Comparison of ENCODE assay signal across 8 mouse cellular contexts in the genomic region with DNA sequence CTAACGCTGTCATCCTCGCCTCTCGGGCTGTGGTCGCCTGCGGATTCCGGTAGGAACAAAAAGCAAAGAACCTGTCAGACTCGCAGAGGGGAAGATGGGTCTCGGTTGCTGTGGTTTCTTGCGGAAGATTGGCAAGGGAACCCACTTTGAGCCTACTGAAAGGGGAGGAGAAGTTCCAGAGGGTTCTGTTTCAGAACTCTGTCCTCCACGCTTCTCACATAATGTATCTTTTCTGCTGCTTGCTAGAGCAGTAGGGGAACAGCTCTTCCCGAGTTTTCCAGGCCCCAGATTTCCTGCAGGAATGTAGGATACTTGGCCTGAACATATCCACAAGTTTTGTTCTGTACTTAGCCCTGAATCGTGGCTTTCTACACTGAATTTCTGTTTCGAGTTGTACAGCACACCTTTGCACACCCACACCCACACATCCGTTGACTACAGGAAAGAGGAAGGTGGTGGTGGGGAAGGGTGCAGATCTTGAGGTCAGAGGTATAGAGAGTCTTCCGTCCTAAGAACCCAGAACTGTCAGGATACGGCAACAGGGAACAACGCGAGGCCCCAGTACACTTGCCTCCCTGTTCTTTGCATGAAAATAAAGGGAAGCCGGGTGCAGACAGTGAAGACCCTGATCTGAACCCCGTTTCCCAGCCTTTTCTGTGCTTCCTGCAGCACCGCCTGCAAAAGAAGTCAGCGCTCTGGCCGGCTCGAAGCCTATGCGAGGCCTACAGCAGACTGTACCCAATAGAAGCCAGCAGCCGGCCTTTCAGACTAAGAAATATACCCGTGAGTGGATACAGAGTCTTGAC. TPM values are rescaled to one million over a fixed set of nuclear protein-coding genes. Genes with fewer than 3 reads are reported as not detected.
DNase-seq lines count a peak whose midpoint lies in the region; ATAC-seq and TF ChIP-seq lines count a peak whose summit lies in the region.

No protein-coding gene starts in this region.

- H3K36me3 ChIP-seq in heart, embryonic 15.5 days: no peaks in the 10 kb centered on the region
- no peaks in the 10 kb centered on the region for H3K36me3 ChIP-seq in hindbrain, embryonic 15.5 days
- no peaks in the 10 kb centered on the region for H3K36me3 ChIP-seq in midbrain, embryonic 16.5 days (ENCODE audit: control insufficient read depth, insufficient read depth, low read length)

- WGBS in heart, embryonic 15.5 days: 6% methylated on average over 27 of the region's 27 CpGs
- 4% methylated on average over 27 of the region's 27 CpGs for WGBS in hindbrain, embryonic 15.5 days
- WGBS in midbrain, embryonic 16.5 days: 2% methylated on average over 27 of the region's 27 CpGs

- peak overlapping the region; percentile 41 for H3K4me2 ChIP-seq in heart, embryonic 15.5 days
- H3K4me2 ChIP-seq in hindbrain, embryonic 15.5 days: peak overlapping the region; percentile 36
- peak overlapping the region; percentile 35 for H3K4me2 ChIP-seq in midbrain, embryonic 16.5 days (ENCODE audit: low read length)

- H3K4me1 ChIP-seq in heart, embryonic 15.5 days (replicated peaks): peaks cover 27% of the 10 kb centered on the region
- H3K4me1 ChIP-seq in bone marrow macrophage, adult 2 months (ENCODE audit: control insufficient read depth, insufficient read depth, low read length): no peaks in the 10 kb centered on the region; the same call in 1 of the 2 replicates
- H3K4me1 ChIP-seq in hindbrain, embryonic 15.5 days (replicated peaks): peaks cover 31% of the 10 kb centered on the region
- peaks cover 18% of the 10 kb centered on the region for H3K4me1 ChIP-seq in midbrain, embryonic 16.5 days (ENCODE audit: control insufficient read depth, insufficient read depth, low read length)

- H3K9me3 ChIP-seq in heart, embryonic 15.5 days (replicated peaks): no peaks in the 10 kb centered on the region
- H3K9me3 ChIP-seq in hindbrain, embryonic 15.5 days: no peaks in the 10 kb centered on the region
- H3K9me3 ChIP-seq in midbrain, embryonic 16.5 days (replicated peaks; ENCODE audit: control insufficient read depth, low read length, poor library complexity, severe bottlenecking): no peaks in the 10 kb centered on the region

- peaks cover 94% of the 10 kb centered on the region for H3K27me3 ChIP-seq in heart, embryonic 15.5 days
- peaks cover 89% of the 10 kb centered on the region for H3K27me3 ChIP-seq in hindbrain, embryonic 15.5 days
- peaks cover 76% of the 10 kb centered on the region for H3K27me3 ChIP-seq in midbrain, embryonic 16.5 days (ENCODE audit: control insufficient read depth, insufficient read depth, low read depth, low read length)

- intact Hi-C loops in heart, postnatal 36 days (cut with DNase I): no loop called here

- no peak for DNase-seq in heart, postnatal 36 days
- DNase-seq in thymus, adult 18-20 months: no peak
- DNase-seq in yolk sac, embryonic 10.5 days (ENCODE audit: low spot score): no peak

- H3K9ac ChIP-seq in heart, embryonic 15.5 days: no peak overlapping the region
- H3K9ac ChIP-seq in hindbrain, embryonic 15.5 days: no peak overlapping the region
- H3K9ac ChIP-seq in midbrain, embryonic 16.5 days (ENCODE audit: low read depth, low read length): no peak overlapping the region

- no peak overlapping the region for H3K27ac ChIP-seq in heart, embryonic 15.5 days
- no peak overlapping the region for H3K27ac ChIP-seq in bone marrow macrophage, adult 2 months (ENCODE audit: insufficient read depth, low read depth, low read length)
- no peak overlapping the region for H3K27ac ChIP-seq in hindbrain, embryonic 15.5 days (replicated peaks)
- H3K27ac ChIP-seq in midbrain, embryonic 16.5 days (ENCODE audit: low read length): no peak overlapping the region

- peak overlapping the region; percentile 16 for H3K4me3 ChIP-seq in heart, embryonic 15.5 days
- H3K4me3 ChIP-seq in bone marrow macrophage, adult 2 months (ENCODE audit: insufficient read depth, low read length): peak overlapping the region; percentile 7; the same call in 1 of the 2 replicates
- H3K4me3 ChIP-seq in hindbrain, embryonic 15.5 days: no peak overlapping the region
- peak overlapping the region; percentile 15 for H3K4me3 ChIP-seq in midbrain, embryonic 16.5 days (ENCODE audit: low read depth, low read length)

- TF ChIP-seq CTCF in bone marrow macrophage, adult 2 months (IDR thresholded peaks at IDR 0.05; ENCODE audit: low read depth, low read length): no peak

- no peak for TF ChIP-seq POLR2A in bone marrow macrophage, adult 2 months (IDR thresholded peaks at IDR 0.05; ENCODE audit: borderline replicate concordance, low read depth, low read length)

- no peak for ATAC-seq in heart, embryonic 15.5 days (replicated peaks; ENCODE audit: insufficient number of reproducible peaks, insufficient read depth, low FRiP score, low read depth)
- ATAC-seq in hindbrain, embryonic 15.5 days (ENCODE audit: low FRiP score, low read depth): no peak
- ATAC-seq in midbrain, embryonic 16.5 days: no peak
- ATAC-seq in megakaryocyte-erythroid progenitor cell, adult 5-6 weeks (replicated peaks; ENCODE audit: low FRiP score, low TSS enrichment, poor library complexity, severe bottlenecking): no peak

RNA-seq across cellular contexts. Expression of gene Nkx3-2, which starts 2.0 kb away (rescaled TPM):
- 0.13 TPM in 1 of 2 replicates, not detected in the other for polyA plus RNA-seq in heart, embryonic 15.5 days (2015; fragmentation: Nextera tagmentation; extraction: Ambion mirVana)
- total RNA-seq in heart, postnatal 36 days (2021): not detected
- not detected in 2 replicates for polyA plus RNA-seq in bone marrow macrophage, adult 2 months (2012; ENCODE audit: insufficient read depth, insufficient read length, missing spikeins)
- polyA plus RNA-seq in hindbrain, embryonic 15.5 days (2015; fragmentation: Nextera tagmentation; extraction: Ambion mirVana): not detected in 2 replicates
- polyA plus RNA-seq in midbrain, embryonic 16.5 days (2015; fragmentation: Nextera tagmentation; extraction: Ambion mirVana): not detected in 2 replicates
- not detected in 2 replicates for total RNA-seq in megakaryocyte-erythroid progenitor cell, adult 5-6 weeks (2014; fragmentation: Nextera tagmentation)
- total RNA-seq in megakaryocyte-erythroid progenitor cell, adult 5-6 weeks (2017): not detected in 2 replicates

RNA-seq across cellular contexts. Expression of gene Rab28, which starts 54.4 kb away (rescaled TPM):
- 43.7 and 44.1 TPM in 2 replicates for polyA plus RNA-seq in heart, embryonic 15.5 days (2015; fragmentation: Nextera tagmentation; extraction: Ambion mirVana)
- total RNA-seq in heart, postnatal 36 days (2021): 10 to 100 TPM; 88.5 to 91.7 TPM
- 32.2 and 37.5 TPM in 2 replicates for polyA plus RNA-seq in bone marrow macrophage, adult 2 months (2012; ENCODE audit: insufficient read depth, insufficient read length, missing spikeins)
- polyA plus RNA-seq in hindbrain, embryonic 15.5 days (2015; fragmentation: Nextera tagmentation; extraction: Ambion mirVana): 58.3 and 61.9 TPM in 2 replicates
- polyA plus RNA-seq in midbrain, embryonic 16.5 days (2015; fragmentation: Nextera tagmentation; extraction: Ambion mirVana): 61.7 and 62.0 TPM in 2 replicates
- 19.2 and 22.5 TPM in 2 replicates for total RNA-seq in megakaryocyte-erythroid progenitor cell, adult 5-6 weeks (2014; fragmentation: Nextera tagmentation)
- 20.0 and 22.3 TPM in 2 replicates for total RNA-seq in megakaryocyte-erythroid progenitor cell, adult 5-6 weeks (2017)
